Mouse (Mus musculus) hindbrain, embryonic 11.5 days (tissue): ENCODE data around the gene Slit3. TPM values are rescaled to one million over a fixed set of nuclear protein-coding genes. Genes with fewer than 3 reads are reported as not detected.

ENCODE experiments used
- ATAC-seq: fragments of 200-750 bp; cut with Nextera tagmentation; 2 replicates; pipeline ENCODE4 v1.8.0; 2017; ENCODE audit warnings: mild to moderate bottlenecking, moderate TSS enrichment, moderate library complexity; ENCODE audit not compliant: low FRiP score
- DNase-seq: peaks from one replicate; pipeline ENCODE4 v3.0.0-alpha.2; 2015; ENCODE audit warnings: low spot score
- H3K27ac ChIP-seq: fragments of 300-500 bp; sonication (generic); 2 replicates; pipeline ENCODE4 v1.5.1; 2014; ENCODE audit warnings: mild to moderate bottlenecking, low read depth, low read length
- H3K27me3 ChIP-seq: fragments of 300-500 bp; sonication (generic); 2 replicates; pipeline ENCODE4 v1.6.1; 2014; ENCODE audit warnings: mild to moderate bottlenecking, low read length, moderate library complexity, mixed read lengths; ENCODE audit not compliant: control insufficient read depth, insufficient read depth
- H3K36me3 ChIP-seq: fragments of 300-500 bp; sonication (generic); 2 replicates; pipeline ENCODE4 v1.6.1; 2014; ENCODE audit warnings: mild to moderate bottlenecking, low read length, moderate library complexity, mixed read lengths; ENCODE audit not compliant: control insufficient read depth, insufficient read depth
- H3K4me1 ChIP-seq: fragments of 300-500 bp; sonication (generic); replicated peaks from 2 replicates; pipeline ENCODE4 v1.6.1; 2014; ENCODE audit warnings: low read length, mixed read lengths; ENCODE audit not compliant: control insufficient read depth, insufficient read depth
- H3K4me2 ChIP-seq: fragments of 300-500 bp; sonication (generic); replicated peaks from 2 replicates; pipeline ENCODE4 v1.6.1; 2014; ENCODE audit warnings: mild to moderate bottlenecking, low read depth, low read length
- H3K4me3 ChIP-seq: fragments of 300-500 bp; sonication (generic); 2 replicates; pipeline ENCODE4 v1.5.1; 2014; ENCODE audit warnings: low read depth, low read length
- H3K9ac ChIP-seq: fragments of 300-500 bp; sonication (generic); 2 replicates; pipeline ENCODE4 v1.6.1; 2014; ENCODE audit warnings: low read depth, low read length
- H3K9me3 ChIP-seq: fragments of 300-500 bp; sonication (generic); 2 replicates; pipeline ENCODE4 v1.6.1; 2016; ENCODE audit warnings: low read length; ENCODE audit not compliant: control insufficient read depth
- WGBS: fragments of 180-500 bp; shearing (Covaris S2); extraction: QIAGEN DNeasy Blood & Tissue Kit; methylation state at CpG from one replicate; pipeline ENCODE4 v1.1.7; 2014; 5-methylcytosine and 5-hydroxymethylcytosine counted together
- polyA plus RNA-seq: library from polyadenylated mRNA; unstranded; fragments of >200 nt; fragmentation: Nextera tagmentation; extraction: Ambion mirVana; gene quantifications from 2 replicates; pipeline ENCODE4 v1.2.1, GENCODE M21; 2014

Slit3 gene
- polyA plus RNA-seq, 1 experiment from 2014 or later, result 39.3 TPM

GRCm38 (mm10) chr11:35156676-35157075 is 35.7 kb downstream of the Slit3 start:
- WGBS, result 86% methylated on average over 5 of the region's 5 CpGs
- H3K36me3 ChIP-seq, result no peaks in the 10 kb centered on the region
- H3K27me3 ChIP-seq, result no peaks in the 10 kb centered on the region
- DNase-seq, result no peak
- H3K27ac ChIP-seq, result no peak overlapping the region
- no peak overlapping the region for H3K9ac ChIP-seq
- no peak for ATAC-seq
- no peak overlapping the region for H3K4me3 ChIP-seq
- no peaks in the 10 kb centered on the region; the same call in 1 of the 2 replicates for H3K4me1 ChIP-seq
- no peaks in the 10 kb centered on the region for H3K9me3 ChIP-seq
- H3K4me2 ChIP-seq, result no peak overlapping the region

- Histone ChIP-seq H3K4me1 (no peaks in the 10 kb centered on the region), H3K4me2 (no peak overlapping the region), H3K9ac (no peak overlapping the region), H3K27me3 (no peaks in the 10 kb centered on the region), H3K4me3 (no peak overlapping the region), H3K27ac (no peak overlapping the region), H3K9me3 (no peaks in the 10 kb centered on the region), H3K36me3 (no peaks in the 10 kb centered on the region)
- ATAC-seq (no peak), DNase-seq (no peak)
- WGBS, result 92% methylated on average over 4 of the region's 4 CpGs
These were observed 39.7 kb downstream of the Slit3 start for GRCm38 (mm10) chr11:35160682-35161211.

GRCm38 (mm10) chr11:35163396-35163795 is 42.4 kb downstream of the Slit3 start:
- WGBS, result 91% methylated on average over 3 of the region's 3 CpGs
- Histone ChIP-seq H3K27ac (no peak overlapping the region), H3K9ac (no peak overlapping the region), H3K4me3 (no peak overlapping the region), H3K9me3 (no peaks in the 10 kb centered on the region), H3K4me1 (no peaks in the 10 kb centered on the region), H3K4me2 (no peak overlapping the region), H3K27me3 (no peaks in the 10 kb centered on the region), H3K36me3 (no peaks in the 10 kb centered on the region)
- DNase-seq (no peak), ATAC-seq (no peak)

GRCm38 (mm10) chr11:35167176-35167575 is 46.2 kb downstream of the Slit3 start:
- Histone ChIP-seq H3K9me3 (no peaks in the 10 kb centered on the region), H3K27ac (no peak overlapping the region), H3K4me2 (no peak overlapping the region), H3K4me1 (no peaks in the 10 kb centered on the region), H3K36me3 (no peaks in the 10 kb centered on the region), H3K4me3 (no peak overlapping the region), H3K9ac (no peak overlapping the region), H3K27me3 (no peaks in the 10 kb centered on the region)
- no peak for ATAC-seq
- WGBS, result 85% methylated on average over 8 of the region's 8 CpGs
- DNase-seq, result no peak

- H3K27ac ChIP-seq, result no peak overlapping the region
- H3K4me1 ChIP-seq, result no peaks in the 10 kb centered on the region
- no peak overlapping the region for H3K4me2 ChIP-seq
- DNase-seq, result no peak
- H3K36me3 ChIP-seq, result no peaks in the 10 kb centered on the region
- H3K4me3 ChIP-seq, result no peak overlapping the region
- H3K9ac ChIP-seq, result no peak overlapping the region
- 91% methylated on average over 6 of the region's 6 CpGs for WGBS
- H3K9me3 ChIP-seq, result no peaks in the 10 kb centered on the region
- no peaks in the 10 kb centered on the region for H3K27me3 ChIP-seq
- ATAC-seq, result no peak
These were observed 50.5 kb downstream of the Slit3 start for GRCm38 (mm10) chr11:35171505-35171904.

- no peaks in the 10 kb centered on the region for H3K36me3 ChIP-seq
- no peak for ATAC-seq
- no peaks in the 10 kb centered on the region for H3K27me3 ChIP-seq
- H3K27ac ChIP-seq, result no peak overlapping the region
- DNase-seq, result no peak
- no peak overlapping the region for H3K4me3 ChIP-seq
- whole genome bisulfite sequencing, result 85% methylated on average over 7 of the region's 7 CpGs
- no peak overlapping the region for H3K9ac ChIP-seq
- no peaks in the 10 kb centered on the region for H3K4me1 ChIP-seq
- no peak overlapping the region for H3K4me2 ChIP-seq
- H3K9me3 ChIP-seq, result no peaks in the 10 kb centered on the region
These were observed 56.5 kb downstream of the Slit3 start for GRCm38 (mm10) chr11:35177564-35177963.

GRCm38 (mm10) chr11:35178144-35178817 is 57.3 kb downstream of the Slit3 start:
- Histone ChIP-seq H3K36me3 (no peaks in the 10 kb centered on the region), H3K4me3 (no peak overlapping the region), H3K27ac (no peak overlapping the region), H3K9ac (no peak overlapping the region), H3K27me3 (no peaks in the 10 kb centered on the region), H3K4me1 (no peaks in the 10 kb centered on the region), H3K9me3 (no peaks in the 10 kb centered on the region), H3K4me2 (no peak overlapping the region)
- no peak for ATAC-seq
- no peak for DNase-seq
- 56% methylated on average over 24 of the region's 24 CpGs for WGBS

- DNase-seq (no peak), ATAC-seq (no peak)
- H3K4me3 ChIP-seq, result no peak overlapping the region
- no peak overlapping the region for H3K27ac ChIP-seq
- no peaks in the 10 kb centered on the region for H3K9me3 ChIP-seq
- no peaks in the 10 kb centered on the region for H3K36me3 ChIP-seq
- no peak overlapping the region for H3K4me2 ChIP-seq
- H3K27me3 ChIP-seq, result no peaks in the 10 kb centered on the region
- no peaks in the 10 kb centered on the region for H3K4me1 ChIP-seq
- H3K9ac ChIP-seq, result no peak overlapping the region
- 81% methylated on average over 8 of the region's 8 CpGs for WGBS
These were observed 58.3 kb downstream of the Slit3 start for GRCm38 (mm10) chr11:35179305-35179704.

- Histone ChIP-seq H3K4me2 (no peak overlapping the region), H3K9ac (no peak overlapping the region), H3K27ac (no peak overlapping the region), H3K36me3 (no peaks in the 10 kb centered on the region), H3K4me3 (no peak overlapping the region), H3K27me3 (no peaks in the 10 kb centered on the region), H3K4me1 (no peaks in the 10 kb centered on the region), H3K9me3 (no peaks in the 10 kb centered on the region)
- WGBS, result 60% methylated on average over 5 of the region's 5 CpGs
- no peak for ATAC-seq
- no peak for DNase-seq
These were observed 61.9 kb downstream of the Slit3 start for GRCm38 (mm10) chr11:35182887-35183286.
